Mouse (Mus musculus) heart, postnatal 4 days (tissue): ENCODE measurements around the gene Erich4. TPM values are rescaled to one million over a fixed set of nuclear protein-coding genes. Genes with fewer than 3 reads are reported as not detected.
A peak's percentile ranks its signal among the peaks of the same experiment; 100 is the strongest.

Experiments
- DNase-seq: peaks from one replicate; pipeline ENCODE4 v3.0.0; 2021
- total RNA-seq, 2 experiments: library from RNA; stranded (reverse); gene quantifications; 2 replicates each; pipeline ENCODE4 v1.2.3; 2021

The Erich4 gene
- not detected for total RNA-seq

GRCm38 (mm10) chr7:25615706-25616011, at the start of gene Erich4:
Gene Erich4, minus strand, starts transcription at chr7:25615892.
- DNase-seq, result no peak

DNA sequence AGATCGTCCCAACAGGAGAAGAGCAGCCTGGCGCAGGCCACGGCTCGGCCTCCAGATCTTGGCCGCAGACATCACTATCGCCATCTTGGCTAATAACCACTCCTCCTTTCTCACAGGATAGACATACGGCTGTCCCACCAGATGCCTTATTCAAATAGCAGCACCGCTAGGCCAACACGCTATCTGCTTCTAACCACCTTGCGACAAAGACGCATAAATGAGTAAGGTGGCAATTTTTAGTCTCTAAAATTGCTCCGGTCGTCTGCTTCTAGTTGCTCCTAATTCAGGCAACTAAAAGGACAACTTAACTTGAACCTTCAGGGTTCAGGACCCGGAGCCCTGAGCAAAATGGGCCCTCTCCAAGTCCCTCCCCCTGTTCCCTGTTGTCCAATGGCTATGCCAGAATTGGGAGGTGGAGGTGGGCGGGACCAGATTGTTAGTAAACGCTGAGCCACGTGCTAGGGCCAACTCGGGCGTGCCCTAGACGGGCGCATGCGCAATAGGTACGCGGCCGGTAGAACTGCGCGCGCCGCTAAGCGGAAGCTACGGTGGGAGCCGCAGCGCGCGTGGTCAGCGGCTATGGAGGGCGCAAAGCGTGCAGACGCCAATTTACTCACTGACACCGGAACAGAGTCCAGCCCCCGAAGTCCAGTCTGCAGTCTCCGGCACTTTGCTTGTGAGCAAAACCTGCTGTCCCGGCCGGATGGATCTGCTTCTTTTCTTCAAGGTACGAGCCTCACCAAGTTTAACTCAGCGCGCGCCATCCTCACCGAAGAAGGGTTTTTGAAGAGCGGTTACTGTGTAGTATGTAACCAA, 43.2 kb upstream of the Erich4 start, which contains the start of the genes Bckdha and Exosc5:
Gene Bckdha (minus strand): TSS at position 325 of the 816 bp plus-strand sequence.
Gene Exosc5 (plus strand): TSS at position 508 of the 816 bp plus-strand sequence.
- DNase-seq, result peak; percentile 99

DNA sequence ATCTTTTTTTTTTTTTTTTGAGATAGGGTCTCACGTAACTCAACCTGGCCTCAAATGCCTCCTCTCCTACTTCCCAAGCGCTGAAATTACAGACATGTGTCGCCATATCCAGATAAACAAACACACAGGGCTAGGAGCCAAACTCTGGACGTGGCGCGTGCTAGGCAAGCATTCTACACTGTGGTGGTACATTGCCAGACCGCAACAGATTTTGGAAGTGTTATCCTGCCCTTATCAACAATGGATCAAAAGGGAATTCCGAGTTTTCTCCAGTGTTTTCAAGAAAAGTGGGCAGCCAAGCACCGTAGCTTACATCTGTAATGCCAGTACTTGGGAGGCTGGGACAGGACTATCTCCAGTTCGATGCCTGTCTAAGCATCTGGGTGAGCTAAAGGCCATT, 42.1 kb upstream of the Erich4 start:
- DNase-seq, result no peak

- no peak for DNase-seq
Observed at GRCm38 (mm10) chr7:25655601-25656428, 40.1 kb upstream of the Erich4 start.

- no peak for DNase-seq
Observed at GRCm38 (mm10) chr7:25652244-25652759, 36.6 kb upstream of the Erich4 start.

DNA sequence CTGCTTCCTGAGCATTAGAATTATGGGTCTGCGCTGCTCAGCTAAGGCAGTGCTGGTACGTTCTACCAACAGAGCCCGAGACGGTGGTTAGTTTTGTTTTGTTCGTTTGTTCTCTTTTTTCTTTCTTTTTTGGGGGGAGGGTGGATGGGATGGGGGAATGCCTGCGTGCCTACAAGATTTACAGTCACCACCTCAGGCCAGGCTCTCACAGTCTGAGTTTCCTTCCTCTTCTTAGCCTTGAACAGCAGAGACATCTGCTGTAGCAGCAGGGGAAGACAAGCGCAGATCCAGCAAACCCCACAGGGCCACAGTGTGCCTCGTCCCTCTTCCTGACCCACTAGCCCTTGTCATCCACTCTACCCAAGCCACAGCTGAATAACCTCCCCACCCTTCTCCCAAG, 35.6 kb upstream of the Erich4 start:
- DNase-seq, result no peak

GRCm38 (mm10) chr7:25649839-25650238, 34.1 kb upstream of the Erich4 start:
- no peak for DNase-seq

GRCm38 (mm10) chr7:25647574-25648123, 32.0 kb upstream of the Erich4 start:
- no peak for DNase-seq

- no peak for DNase-seq
Observed at GRCm38 (mm10) chr7:25645074-25645473, 29.4 kb upstream of the Erich4 start.

GRCm38 (mm10) chr7:25644631-25645030, 28.9 kb upstream of the Erich4 start:
- no peak for DNase-seq

DNA sequence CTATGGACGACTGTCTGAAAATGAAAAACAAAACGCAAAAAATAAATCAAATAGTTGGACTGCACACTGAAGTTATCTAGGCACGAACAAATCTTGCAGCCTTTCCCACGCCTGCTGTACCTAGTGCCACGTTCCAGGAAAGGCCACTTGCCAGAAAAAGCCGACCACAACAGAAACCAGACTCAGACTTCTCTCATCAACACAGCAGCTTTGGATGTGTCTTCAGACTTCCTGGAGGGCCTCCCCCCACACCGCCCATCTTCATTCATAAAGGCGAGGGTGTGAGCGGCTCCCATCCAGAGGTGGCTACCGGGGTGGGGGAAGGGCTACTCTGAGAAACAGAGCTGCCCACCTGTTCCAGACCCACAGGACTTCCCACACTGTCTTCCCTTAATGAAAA, 28.4 kb upstream of the Erich4 start:
- DNase-seq, result no peak

GRCm38 (mm10) chr7:25639754-25640153, 24.1 kb upstream of the Erich4 start:
- DNase-seq, result no peak

DNA sequence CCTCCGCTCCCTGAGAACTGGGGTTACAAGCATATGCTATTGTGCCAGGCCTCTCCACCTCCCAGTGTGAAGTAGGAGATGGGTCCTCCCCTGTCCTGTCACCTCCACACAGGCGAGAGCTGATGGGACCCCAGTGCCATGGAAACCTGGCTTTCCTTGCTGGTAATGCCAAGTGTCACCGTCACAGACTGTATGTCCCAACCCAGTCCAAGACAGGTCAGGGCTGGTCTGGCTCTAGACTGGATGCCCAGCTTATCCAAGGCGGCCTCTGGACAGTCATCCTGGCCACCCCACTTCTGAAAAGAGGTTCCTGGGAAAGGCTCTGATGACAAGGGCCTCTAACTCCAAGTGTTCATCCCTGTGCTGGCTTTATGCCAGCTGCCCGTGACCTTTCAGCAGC, 21.4 kb upstream of the Erich4 start:
- no peak for DNase-seq

DNA sequence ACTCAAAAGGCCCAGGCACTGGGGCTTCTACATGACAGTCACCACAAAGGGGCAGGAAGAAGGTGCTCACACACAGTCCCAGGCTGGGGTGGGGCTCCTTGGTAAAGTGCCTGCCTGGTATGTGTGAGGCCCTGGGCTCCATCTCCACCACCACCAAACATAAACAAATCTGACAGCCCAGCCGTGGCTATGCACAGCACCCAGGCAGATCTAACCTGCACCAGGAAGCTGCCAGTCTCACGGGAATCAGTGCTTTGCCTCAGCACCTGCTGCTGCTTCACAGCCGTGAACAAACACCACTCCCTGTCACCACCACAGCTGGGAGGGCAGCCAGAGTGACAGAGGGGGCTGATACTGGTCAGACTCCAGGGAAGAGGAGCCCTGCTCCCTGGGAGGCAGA, 20.7 kb upstream of the Erich4 start:
- no peak for DNase-seq

GRCm38 (mm10) chr7:25632679-25633078, 17.0 kb upstream of the Erich4 start:
- DNase-seq, result no peak

- DNase-seq, result peak; percentile 32
Observed at GRCm38 (mm10) chr7:25628323-25628620, 12.6 kb upstream of the Erich4 start.

DNA sequence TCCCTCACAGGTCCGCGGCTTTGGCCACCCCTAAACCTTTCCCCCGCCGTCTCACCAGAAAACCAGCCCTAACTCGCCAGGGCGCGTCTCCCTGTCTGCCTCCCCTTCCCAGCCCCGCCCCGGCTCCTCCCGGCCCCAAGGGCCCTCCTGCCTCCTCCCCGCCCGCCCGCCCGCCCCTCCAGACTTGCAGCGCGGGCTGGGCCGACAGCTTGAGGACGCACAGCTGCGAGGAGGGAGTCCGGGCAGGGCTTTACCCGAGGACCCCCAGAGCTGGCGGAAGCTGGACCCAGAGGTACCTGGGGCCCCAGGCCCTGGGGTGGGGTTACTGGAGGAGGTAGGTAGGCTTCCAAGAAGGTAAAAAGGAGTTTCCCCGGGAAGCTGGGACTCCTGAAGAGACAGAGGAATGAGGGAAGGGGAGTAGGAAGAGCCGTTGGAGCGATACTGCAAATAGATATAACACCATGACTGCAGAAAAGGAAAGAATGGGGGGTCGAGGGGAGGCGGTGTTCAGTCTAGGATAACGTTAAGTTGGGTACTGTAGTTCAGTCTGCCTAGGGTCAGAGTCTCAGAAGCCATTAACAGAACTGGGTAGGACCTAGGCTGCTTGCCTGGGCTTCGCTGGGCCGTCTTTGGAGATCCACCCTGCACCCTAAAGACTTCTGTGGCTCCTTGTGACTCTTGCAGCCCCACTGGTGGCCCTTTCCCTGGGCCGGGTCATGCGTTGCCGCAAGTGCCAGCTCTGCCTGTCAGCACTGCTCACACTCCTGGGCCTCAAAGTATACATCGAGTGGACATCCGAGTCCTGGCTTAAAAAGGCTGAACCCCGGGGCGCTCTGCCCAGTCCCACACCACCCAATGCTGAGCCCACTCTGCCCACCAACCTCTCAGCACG, 12.0 kb upstream of the Erich4 start:
- peak; percentile 74 for DNase-seq

GRCm38 (mm10) chr7:25626509-25627430, 11.1 kb upstream of the Erich4 start, which contains the start of gene B3gnt8:
Gene B3gnt8, plus strand, starts transcription at chr7:25626654.
- DNase-seq, result peak; percentile 62

DNA sequence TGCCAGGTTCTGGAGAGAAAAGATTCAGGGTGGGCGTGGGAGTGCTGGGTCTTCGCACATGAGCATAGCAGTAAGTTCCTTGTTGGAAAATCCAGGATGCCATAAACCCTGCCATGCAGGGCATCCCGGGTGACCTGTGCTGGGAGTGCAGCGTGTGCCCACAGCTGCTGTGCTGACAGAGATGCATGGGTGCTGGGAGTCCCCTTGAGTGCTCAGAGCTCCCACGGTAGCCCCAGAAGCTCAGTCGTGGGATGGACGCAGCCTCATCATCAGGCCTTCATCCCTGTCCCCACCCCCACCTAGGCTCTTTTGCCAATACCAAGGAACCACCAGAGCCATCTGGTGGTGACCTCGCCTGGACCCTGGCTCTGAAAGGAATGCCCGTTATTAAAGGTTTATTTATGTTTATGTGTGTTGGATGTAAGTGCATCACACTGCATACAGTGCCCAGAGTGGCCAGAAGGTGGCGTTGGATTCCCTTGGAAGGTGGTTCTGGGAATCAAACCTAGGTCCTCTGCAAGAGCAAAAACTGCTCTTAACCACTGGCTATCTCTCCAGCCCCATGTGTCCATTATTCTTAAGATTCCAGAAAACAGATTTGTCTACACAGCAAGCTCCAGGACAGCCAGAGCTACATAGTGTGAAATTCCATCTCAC, 10.0 kb upstream of the Erich4 start:
- DNase-seq, result peak; percentile 51

DNA sequence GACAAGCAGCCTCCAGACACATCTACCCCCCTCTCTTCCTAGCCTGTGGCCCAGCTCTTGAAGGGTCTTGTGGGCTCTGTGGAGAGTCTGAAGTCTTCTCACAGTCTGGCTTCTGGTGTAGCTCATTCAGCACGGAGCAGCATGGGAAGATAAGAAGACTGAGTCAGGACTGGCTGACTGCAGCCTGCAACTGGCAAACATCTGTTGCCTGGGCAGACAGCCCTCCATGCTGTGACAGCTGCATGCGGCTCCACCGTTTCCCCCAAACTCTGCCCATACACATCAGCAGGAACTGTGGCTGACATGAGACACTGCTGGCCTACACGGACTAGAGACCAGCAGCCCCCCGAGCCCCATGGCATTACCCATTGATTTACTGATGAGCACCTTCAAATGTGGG, 9.2 kb upstream of the Erich4 start:
- peak; percentile 66 for DNase-seq
